Mouse (Mus musculus): ENCODE measurements around the gene Mtmr3. TPM values are rescaled to one million over a fixed set of nuclear protein-coding genes. Genes with fewer than 3 reads are reported as not detected.

Gene Mtmr3
- total RNA-seq, 2 experiments from 2014 or later = 56.9 to 59.9 TPM

DNA sequence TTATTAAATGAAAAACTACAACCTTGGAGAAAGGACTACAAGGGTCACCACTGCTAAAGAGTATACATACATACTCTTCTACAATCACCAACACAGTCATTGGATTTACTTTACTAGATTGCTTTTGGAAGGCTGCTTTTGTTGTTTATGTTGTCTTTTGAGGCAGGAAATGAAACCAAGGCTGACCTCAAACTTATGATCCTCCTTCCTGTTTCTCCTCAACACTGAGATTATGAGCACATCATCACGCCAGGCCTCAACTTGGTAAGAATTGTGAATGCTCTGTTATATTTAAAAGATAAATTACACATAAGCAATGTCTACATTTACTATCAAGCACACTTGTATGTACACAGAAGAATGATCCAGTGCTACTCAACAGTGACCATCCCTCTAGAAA, 58.0 kb downstream of the Mtmr3 start:
- intact Hi-C loops (cut with DNase I) = no loop called here
- no peak for DNase-seq

DNA sequence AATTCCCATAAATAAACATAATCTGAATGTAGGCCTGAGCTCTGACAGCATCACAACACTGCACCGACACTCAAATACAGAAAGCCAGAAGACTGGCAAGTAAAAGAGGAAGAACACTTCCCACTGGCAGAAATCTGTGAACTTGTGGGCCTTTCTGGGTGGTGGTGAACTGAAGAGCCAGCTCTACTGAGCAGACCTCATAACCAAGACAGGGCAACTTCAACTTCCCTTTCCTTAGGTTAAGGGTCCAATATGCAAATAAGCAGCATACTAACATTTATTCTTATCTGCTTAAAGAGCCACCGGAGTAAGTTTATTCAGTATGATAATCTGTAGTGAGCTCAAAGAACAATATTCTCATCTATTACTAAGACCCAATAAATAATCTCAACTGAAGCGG, 67.5 kb downstream of the Mtmr3 start:
- DNase-seq = no peak
- intact Hi-C loops (cut with DNase I) = no loop called here

DNA sequence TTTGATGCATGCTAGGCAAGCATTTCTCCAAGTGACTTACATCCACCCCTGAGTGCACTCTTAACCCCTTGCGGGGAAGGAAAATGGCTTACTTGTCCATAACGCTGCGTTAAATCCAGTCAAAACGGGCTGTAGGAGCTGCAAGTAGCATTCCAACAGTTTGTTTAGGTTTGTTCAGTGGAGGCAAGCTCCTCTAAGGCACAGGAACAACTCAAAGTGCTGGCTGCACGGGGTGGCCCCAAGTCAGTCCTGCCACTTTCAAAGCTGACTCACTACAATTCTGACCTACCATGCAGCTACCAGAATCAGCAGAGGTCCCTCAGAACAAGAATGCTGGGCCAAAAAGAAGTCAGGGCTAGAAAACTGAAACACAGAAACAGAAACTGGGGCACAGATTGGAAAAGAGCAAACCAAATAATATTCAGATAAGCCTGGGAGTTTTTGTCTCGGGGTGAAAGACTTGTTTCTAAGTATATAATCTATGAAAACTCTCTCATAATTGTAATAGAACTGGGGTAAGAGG, 72.5 kb downstream of the Mtmr3 start:
- intact Hi-C loops (cut with DNase I) = no loop called here

DNA sequence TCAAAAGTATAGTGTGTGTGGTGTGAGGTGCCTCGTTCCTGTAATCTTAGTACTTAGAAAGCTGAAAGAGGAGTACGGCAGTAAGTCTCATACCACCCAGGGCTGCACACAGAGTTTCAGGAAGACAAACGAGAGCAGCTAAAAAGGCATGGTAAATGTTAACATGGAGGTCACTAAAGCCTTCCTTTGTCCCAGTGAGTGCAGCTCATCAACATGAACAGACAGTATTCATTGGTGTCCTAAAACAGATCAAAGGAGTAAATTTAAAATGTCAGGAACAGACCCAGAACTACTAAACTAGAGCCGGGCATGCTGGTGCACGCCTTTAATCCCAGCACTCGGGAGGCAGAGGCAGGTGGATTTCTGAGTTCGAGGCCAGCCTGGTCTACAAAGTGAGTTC, 75.7 kb downstream of the Mtmr3 start:
- intact Hi-C loops (cut with DNase I) = no loop called here
- no peak for DNase-seq

More for the DNA sequence above, 72.5 kb downstream of the Mtmr3 start:
- DNase-seq = no peak

DNA sequence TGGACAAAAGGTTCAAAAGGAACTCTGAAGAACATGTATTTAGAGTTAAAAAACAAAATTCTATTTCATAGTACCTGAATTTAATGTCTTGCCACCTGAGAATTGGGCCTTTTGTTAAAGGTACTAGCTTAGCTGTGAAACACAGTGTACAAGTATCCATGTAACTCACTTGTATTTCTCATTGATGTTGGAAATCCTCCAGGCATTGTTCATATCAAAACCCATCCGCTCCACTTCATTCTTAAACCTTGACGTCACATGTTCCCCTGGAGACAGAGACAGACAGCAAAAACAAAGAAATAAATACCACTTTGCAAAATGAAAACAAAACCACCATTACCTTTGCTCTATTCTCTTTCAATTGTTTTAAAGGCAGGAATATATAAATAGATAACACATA, 87.2 kb downstream of the Mtmr3 start:
- peak; percentile 37 to 49 for DNase-seq
- intact Hi-C loops (cut with DNase I) = no loop called here

DNA sequence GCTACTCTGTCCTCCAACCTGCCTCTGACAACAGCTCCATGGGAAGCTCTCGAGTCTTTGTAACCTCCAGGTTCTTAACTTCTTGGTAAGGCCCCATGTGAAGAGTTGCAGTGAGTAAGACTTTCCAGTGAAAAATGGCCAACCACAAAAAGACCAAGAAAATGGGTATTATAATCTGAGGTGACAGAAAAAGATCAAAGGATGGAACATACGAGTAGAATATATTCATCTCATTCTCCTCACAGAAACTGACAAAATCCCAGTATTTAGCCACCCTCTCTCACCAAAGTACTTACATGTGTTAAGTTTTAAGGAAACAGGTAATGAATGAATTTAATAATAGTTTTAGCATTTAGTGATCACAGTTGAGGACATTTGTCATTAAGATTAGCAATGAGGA, 88.2 kb downstream of the Mtmr3 start:
- no peak for DNase-seq
- intact Hi-C loops (cut with DNase I) = no loop called here

DNA sequence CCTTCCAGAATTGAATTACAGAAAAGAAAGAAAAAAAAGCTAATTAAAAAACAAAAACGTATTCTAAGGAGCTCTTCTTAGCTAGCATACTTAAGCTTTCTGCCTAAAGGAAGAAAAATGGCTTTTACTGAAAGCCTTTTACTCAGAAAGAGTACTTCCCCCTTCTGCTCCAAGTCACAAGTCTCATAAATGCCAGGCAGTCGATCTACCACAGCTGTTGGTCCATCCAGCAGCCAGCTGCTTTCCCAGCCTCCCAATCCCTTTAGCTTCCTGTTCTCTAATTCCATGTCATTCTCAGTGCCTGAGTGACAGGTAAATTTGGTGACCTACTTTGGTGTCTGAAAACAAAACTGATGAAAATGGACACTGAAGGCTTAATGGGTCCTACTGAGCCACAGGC, 92.5 kb downstream of the Mtmr3 start:
- intact Hi-C loops (cut with DNase I) = no loop called here
- peak; percentile 14 to 28 for DNase-seq

DNA sequence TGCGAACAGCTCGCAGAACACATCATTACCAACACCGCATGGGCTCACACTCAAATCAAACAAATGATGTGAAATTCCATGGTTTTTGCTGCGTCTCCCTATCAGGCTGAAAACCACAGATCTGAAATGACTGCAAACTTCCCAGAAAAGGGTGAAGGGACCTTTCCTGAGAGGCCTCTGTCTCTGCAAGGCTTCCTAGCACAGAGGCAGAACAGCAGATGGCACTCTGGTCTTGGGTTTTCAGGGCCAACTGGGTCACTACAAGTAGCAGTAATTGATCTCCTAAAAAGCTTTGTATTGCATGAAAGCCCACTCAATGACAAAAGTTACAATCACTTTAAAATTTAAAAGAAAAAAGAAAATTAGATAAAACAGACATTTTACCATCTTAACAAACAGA, 93.8 kb downstream of the Mtmr3 start:
- DNase-seq = no peak
- intact Hi-C loops (cut with DNase I) = no loop called here

DNA sequence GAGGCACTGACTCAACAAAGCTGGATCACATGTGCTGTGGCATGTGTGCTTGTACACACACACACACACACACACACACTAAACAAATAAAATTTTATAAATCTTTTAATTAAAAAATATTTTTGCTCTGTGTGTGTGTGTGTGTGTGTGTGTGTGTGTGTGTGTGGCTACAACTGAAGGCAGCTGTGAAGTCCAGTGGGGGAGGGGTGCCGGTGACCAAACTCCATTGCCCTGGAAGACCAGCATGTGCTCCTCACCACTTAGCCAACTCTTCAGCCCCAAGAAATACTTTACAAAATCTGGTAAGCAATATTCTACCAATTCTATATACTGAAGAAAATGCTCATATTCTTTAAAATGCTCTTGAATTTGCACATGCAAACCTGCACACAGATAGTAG, 94.4 kb downstream of the Mtmr3 start:
- intact Hi-C loops (cut with DNase I) = no loop called here

DNA sequence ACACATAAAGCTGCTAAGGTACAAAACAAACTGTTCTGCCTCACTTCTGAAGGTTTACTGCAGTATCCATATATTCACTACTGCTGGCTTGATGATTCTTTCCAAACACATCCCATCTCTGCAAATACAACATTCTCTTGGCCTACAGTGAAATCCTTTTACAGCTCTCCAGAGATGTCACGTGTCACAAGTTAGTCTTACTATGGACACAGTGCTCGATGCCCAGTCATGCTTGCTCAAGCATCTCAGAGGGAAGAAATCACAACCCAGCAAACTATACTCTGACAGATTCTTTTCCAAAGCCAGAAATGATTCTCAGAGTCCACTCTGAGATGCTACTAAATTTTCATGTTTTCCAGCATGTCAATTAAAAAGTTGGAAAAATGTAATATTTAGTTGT, 95.2 kb downstream of the Mtmr3 start:
- intact Hi-C loops (cut with DNase I) = no loop called here

More for the DNA sequence above, 94.4 kb downstream of the Mtmr3 start:
- no peak for DNase-seq

DNA sequence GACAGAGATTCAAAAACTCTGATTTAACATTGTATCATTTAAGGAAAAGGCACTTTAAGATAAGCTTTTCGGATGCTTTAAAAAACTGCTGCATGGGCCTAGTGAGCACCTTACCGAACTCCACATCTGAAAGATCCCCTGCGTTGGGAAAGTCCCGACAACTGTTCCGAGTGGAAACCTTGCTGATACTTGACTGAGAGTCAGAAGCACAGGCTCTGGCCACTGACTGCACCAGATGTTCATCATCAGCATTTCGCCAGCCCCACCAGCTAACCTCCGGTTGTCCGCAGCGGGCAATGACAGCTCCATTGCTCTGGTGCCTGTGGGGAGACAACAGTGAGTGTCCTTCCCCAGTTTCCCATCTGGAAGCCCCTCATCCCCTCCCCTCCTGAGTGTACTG, 95.9 kb downstream of the Mtmr3 start:
- DNase-seq = peak in 1 of 2 experiments; percentile 16
- intact Hi-C loops (cut with DNase I) = no loop called here

More for the DNA sequence above, 95.2 kb downstream of the Mtmr3 start:
- no peak for DNase-seq

DNA sequence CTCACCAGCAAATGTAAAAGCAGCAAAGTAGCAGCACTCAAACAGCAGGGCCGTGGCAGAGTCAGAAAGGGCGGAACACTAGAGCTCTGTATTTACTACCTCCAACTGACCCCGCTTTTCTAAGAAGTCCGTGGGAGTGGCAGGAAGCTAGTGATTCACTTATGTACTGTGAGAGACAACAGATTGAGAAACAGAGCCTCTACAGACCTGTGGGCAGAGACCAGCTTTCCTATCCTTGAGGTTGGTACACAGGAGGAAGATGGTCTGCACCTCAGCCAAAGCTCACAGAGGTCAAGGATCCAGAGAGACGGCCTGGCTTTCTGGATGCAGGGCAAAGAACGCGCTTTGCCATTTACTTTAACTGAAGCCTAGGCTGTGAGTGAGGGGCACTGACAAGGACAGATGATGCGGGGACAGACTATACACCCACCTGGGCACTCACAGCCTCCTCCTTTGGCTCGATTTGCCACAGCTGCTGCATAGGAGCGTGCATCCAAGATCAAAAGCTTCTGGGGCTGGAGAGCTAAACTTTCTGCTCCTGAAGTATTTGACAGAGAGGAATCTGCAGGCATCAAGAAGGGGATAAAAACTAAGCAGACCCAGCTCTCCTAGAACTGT, 97.1 kb downstream of the Mtmr3 start:
- no peak for DNase-seq
- intact Hi-C loops (cut with DNase I) = no loop called here

DNA sequence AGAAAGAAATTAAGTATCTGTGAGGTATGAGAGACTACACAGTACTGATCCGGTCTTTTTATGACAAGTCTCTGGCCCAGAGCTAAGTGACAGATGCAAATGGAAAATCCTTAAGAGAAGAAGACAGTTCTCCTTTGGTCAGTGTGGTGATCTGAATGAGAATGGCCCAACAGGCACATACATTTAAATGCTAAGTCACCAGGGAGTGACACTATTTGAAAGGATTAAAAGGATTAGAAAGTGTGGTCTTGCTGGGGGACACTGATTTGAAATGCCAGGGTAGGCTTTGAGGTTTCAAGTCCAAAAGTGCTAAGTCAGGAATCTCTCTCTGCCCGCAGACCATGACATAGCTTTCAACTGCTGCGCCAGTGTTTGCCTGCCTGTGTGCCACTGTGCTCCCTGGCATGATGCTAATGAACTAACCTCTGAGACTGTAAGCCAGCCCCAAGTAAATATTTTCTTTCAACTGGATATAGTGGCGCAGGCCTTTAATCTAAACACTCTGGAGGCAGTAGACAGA, 99.6 kb downstream of the Mtmr3 start:
- intact Hi-C loops (cut with DNase I) = no loop called here
- no peak for DNase-seq

DNA sequence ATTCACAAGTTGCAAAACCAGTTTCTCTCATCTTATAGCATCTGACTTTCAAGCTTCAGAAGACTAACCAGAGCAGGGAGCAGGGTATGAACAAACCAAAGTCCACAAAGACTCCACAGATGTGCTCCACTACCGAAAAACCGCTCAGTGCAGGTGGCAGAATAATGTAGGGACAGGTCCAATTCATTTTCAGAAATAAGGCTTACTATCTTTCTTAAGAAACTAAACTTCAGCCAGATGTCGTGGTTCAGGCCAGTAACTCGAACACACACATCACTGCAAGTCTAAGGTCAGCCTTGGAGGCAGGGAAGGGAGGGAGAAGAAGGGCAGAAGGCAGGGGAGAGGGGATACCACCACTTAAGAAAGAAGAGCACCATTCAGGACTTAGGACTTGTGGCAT, 105.5 kb downstream of the Mtmr3 start:
- no peak for DNase-seq
- intact Hi-C loops (cut with DNase I) = no loop called here

DNA sequence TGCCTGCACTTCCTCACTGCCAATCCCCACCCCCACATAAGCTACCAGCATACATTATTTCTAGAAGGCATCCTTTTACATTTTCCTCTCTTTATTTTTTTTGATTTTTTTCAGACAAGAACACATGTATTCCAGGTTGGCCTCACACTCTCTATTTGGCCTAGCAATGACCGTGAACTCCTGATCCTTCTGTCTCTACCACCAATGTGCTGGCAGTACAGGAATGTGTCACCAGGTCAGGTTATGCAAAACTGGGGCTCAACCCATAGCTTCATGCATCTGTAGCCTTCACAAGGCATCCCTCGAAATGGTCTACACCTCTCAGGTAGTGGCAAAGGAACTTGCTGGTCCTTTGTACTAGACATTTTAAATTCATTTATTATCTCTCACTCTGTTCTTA, 105.9 kb downstream of the Mtmr3 start:
- DNase-seq = no peak
- intact Hi-C loops (cut with DNase I) = no loop called here

DNA sequence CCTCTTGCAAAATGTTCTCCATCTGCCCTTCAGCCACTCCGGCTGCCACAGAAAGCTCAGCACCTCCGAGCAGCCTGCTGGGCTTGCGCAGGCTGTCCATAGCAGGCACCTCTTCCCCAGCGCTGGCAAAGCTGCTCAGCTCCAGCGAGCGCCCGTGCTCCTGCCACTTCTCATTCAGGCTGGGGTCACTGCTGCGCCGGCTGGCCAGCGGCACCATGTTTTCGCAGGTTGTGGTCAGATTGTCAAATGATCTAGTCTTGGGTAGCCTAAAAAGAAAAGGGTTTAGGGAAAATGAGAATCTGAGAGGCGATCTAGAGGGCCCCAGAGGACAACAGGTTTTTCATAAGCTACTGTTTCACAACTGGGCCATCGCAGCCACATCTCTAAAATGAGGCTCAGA, 106.3 kb downstream of the Mtmr3 start:
- intact Hi-C loops (cut with DNase I) = no loop called here
- DNase-seq = no peak

DNA sequence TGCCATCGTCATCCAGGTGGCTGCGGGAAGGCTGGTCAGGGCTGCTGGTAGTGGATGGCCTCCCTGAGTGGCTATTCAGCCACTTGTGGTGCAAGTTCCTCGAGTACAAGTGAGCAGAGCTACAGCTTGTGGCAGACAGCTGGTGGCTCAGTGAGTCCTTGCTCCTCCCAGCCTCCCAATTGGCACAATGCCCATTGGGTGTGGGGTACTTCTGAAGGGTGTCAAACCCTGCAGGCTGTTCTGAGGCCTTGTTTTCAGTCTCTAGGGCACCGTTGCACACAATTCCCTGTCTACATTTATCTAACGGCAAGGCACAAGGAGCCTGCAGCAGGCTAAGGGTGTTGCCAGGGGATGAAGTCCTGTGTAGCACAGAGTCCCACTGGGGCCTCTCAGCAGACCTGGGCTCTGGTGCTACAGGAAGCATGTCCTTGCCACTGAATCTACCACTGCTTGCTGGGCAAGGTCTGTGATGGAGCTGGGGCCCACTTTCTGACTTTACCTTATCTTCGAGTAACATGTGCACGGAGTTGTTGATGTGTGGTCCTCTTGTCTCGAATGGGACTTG, 107.2 kb downstream of the Mtmr3 start:
- intact Hi-C loops (cut with DNase I) = no loop called here
- peak; percentile 44 to 48 for DNase-seq

DNA sequence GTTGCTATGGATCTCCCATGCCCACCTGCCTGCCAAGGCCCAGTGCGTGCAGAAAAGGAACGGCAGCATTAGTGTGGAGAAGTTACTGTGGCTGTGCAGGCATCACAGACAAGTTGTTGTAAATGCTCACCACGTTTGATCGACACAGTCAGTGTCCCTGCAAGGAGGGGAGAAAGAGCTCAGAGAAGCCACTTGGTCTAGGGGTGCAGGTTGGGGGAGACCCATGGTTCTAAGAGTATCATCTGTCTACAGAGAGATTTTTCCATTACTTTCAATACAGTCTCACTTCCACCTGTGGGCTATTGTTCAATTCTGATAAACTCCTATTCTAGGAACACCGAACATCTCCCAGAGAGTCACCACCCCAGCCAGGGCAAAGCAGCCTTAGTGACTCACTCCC, 110.1 kb downstream of the Mtmr3 start:
- intact Hi-C loops (cut with DNase I) = no loop called here
- no peak for DNase-seq

DNA sequence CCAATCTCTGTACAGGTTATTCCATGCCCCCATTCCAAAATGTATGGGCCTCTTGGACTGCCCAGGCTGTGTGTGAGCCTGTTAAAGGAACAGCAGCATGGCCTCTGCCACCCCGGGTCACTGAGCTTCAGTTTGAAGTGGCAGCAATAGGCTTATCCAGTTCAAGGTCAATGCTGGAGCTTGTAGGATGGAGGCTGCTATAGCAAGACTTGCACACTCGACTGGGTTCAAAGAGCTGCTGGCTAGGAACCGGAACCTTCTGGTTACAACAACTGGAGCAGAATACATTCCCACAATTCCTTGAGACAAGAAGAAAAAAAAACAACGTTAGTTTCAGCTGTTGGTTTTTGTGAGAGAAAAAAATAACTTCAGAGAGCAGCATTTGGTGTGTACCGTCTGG, 112.0 kb downstream of the Mtmr3 start:
- DNase-seq = no peak
- intact Hi-C loops (cut with DNase I) = no loop called here

DNA sequence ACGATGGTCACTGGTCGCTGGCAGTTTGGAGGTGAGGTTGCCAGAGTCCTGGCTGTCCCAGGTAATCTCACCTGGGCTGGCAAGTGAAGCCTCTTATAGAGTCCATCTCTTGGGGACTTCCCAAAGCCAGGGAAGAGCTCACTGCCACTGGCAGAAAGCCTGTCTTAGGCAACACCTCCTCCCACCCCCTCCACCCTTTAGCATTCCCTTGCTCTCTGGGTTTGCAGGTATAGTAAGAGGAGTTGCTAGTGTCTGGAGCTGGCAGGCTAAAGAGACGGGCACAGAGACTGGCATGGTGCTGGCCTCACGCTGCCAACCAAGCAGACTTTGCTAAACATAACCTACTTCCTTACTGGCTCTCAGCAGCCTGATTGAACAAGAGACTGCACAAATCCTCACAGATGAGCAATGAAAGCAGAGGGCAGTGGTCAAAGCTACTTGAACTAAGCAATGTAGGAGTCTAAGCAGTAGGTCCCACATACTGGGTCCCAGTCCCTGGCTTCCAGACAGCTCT, 118.4 kb downstream of the Mtmr3 start:
- intact Hi-C loops (cut with DNase I) = no loop called here
- no peak for DNase-seq

DNA sequence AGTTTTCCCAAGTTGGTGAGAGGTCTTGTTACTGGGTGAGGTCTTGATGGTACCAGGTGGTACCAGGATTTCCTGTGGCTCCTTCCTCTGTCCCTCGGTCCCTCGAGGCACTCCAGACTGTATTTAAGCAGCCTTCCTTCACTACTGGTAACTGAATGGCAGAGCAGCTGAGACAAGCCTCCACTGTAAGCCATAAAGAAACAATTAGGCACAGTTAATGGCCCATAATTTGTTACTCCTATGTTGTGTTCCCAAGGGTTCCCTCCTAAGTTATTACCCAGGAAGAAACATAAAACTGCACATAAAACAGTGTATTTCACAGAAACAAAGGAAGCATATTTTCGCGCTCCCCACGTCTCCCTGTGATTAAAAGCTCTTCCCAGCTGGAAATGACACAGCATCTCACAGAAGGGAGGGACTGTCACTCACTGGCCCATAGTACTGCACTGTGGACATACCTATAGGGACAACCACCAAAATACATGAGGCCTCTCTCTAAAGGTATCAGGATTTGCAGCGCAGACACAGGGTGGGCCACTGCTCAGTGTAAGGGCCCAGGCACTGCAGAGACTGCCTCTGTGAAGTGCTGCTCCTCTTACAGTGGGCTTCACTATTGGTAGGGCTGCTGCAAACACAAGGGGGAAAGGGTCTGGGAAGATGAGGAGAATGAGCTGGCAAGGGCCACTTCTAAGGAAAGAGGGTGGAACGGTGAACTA, 122.0 kb downstream of the Mtmr3 start:
- DNase-seq = no peak
- intact Hi-C loops (cut with DNase I) = loop anchor here (5.0 kb wide), 1 partner anchor 1695 kb away; no protein-coding TSS in a partner anchor

DNA sequence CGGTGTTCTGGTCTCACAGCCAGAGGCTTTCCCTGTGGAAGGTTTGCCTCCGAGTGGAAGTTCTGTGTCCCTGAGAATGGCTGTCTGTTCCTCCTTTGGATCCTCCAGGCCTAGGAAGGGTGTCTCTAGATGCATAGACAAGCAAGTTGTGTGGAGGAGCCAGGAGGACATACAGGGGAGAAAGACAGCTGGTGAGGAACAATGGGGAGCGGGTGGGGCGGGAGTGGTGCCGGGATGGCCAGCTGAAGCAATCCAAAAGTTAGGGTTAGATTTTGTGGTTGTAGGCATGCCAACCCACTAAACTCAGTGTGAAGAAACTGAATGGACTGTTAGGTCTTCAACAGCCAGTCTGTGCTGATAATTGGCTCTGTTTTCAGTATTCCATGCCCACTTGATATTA, 122.9 kb downstream of the Mtmr3 start:
- DNase-seq = no peak
- intact Hi-C loops (cut with DNase I) = loop anchor here (5.0 kb wide), 1 partner anchor 1696 kb away; no protein-coding TSS in a partner anchor
